Mouse (Mus musculus) kidney, postnatal 4 days (tissue): ENCODE data around the gene Chrna7.

Source experiments
- DNase-seq, 2 experiments: peaks; one replicate each; pipeline ENCODE4 v3.0.0; 2021; ENCODE audit warnings: mixed read lengths in 2 of 2

Gene Chrna7

GRCm38 (mm10) chr7:63060996-63061395 is 151.4 kb downstream of the Chrna7 start:
- no peak for DNase-seq
